Mouse (Mus musculus): ENCODE data around the gene Kcnd1. TPM values are rescaled to one million over a fixed set of nuclear protein-coding genes. Genes with fewer than 3 reads are reported as not detected.
A peak's percentile ranks its signal among the peaks of the same experiment; 100 is the strongest.

The Kcnd1 gene
- polyA plus RNA-seq, 1 experiment from 2014 or later = 1.1 TPM

DNA sequence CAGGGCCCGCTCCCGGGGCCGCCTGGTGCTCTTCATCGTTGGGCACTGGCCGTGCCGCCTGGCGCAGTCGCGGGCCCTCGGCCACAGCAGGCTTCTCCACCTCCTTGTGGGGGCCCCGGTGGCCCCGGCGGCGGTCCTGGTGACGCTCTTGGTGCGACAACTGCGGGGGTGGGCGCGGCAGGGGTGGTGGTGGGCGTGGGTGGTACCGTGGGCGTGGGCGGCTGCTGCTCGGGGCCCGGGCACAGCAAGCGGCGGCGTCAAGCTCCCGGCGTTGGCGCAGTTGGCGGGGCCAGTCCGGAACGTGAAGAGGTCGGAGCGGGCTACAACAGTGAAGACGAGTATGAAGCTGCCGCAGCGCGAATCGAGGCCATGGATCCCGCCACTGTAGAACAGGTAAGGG, 20.2 kb downstream of the Kcnd1 start:
- Histone ChIP-seq H3K4me1 (replicated peaks; ENCODE audit: control insufficient read depth, insufficient read depth, low read length) (0 out of 2 replicates have a peak, but pooled peaks cover 2% of the 10 kb centered on the region), H3K4me3 (ENCODE audit: low read length) (peak overlapping the region; percentile 78), H3K9ac (ENCODE audit: low read length) (peak overlapping the region; percentile 86), H3K27me3 (ENCODE audit: control insufficient read depth, insufficient read depth, low read depth, low read length) (no peaks in the 10 kb centered on the region), H3K36me3 (ENCODE audit: control insufficient read depth, insufficient read depth, low read length) (no peaks in the 10 kb centered on the region), H3K4me2 (ENCODE audit: low read depth, low read length) (peak overlapping the region; percentile 60), H3K27ac (ENCODE audit: low read length) (peak overlapping the region; percentile 97), H3K9me3 (ENCODE audit: control insufficient read depth, low read length) (no peaks in the 10 kb centered on the region)
- 9% methylated on average over 27 of the region's 42 CpGs for WGBS
- no peak for ATAC-seq (ENCODE audit: low read depth)

DNA sequence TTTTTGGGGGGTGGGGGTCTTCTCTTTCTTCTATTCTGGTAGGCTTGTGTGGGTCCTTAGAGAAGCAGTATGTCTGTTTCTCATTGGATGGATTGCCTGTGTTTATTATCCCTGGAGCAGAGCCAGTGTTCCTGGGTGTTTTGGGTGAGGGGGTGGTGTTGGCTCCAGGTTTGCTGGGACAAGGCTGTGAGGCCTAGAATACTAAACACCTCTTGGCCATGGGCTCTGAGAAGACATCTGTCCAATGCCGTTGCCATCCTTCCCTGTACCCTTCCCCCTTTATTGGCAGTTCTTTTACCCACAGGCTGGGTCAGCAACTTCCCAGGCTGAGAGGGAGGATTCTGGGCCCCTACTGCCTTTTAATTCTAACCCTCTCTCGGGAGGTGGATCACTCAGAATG, 25.8 kb downstream of the Kcnd1 start:
- Histone ChIP-seq H3K27ac (ENCODE audit: low read length) (no peak overlapping the region), H3K4me1 (replicated peaks; ENCODE audit: control insufficient read depth, insufficient read depth, low read length) (0 out of 2 replicates have a peak, but pooled peaks cover 2% of the 10 kb centered on the region), H3K36me3 (ENCODE audit: control insufficient read depth, insufficient read depth, low read length) (no peaks in the 10 kb centered on the region), H3K9me3 (ENCODE audit: control insufficient read depth, low read length) (no peaks in the 10 kb centered on the region), H3K27me3 (ENCODE audit: control insufficient read depth, insufficient read depth, low read depth, low read length) (no peaks in the 10 kb centered on the region), H3K9ac (ENCODE audit: low read length) (no peak overlapping the region), H3K4me3 (ENCODE audit: low read length) (no peak overlapping the region), H3K4me2 (ENCODE audit: low read depth, low read length) (no peak overlapping the region)
- ATAC-seq (ENCODE audit: low read depth) = no peak
- 72% methylated on average over 2 of the region's 2 CpGs for WGBS

DNA sequence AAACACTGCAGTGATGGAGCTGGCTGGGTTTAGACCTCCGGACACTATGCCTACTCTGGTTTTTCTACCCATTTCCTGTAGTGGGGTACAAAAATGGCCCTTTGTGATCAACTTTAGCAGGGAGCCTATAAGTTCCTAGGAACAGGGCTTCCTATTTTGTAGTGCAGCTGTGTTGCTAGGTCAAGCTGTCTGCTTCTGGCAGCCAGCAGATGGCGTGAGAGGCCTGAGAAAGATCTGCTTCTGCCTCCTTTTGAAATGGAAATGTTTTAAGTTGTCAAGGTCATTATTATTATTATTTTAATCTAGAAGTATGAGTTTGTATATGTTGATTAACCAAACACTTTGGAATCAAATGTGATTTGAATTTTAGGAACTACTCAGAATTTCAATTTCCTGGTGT, 32.5 kb downstream of the Kcnd1 start:
- no peaks in the 10 kb centered on the region for H3K36me3 ChIP-seq (ENCODE audit: control insufficient read depth, insufficient read depth, low read length)
- H3K4me3 ChIP-seq (ENCODE audit: low read length) = no peak overlapping the region
- 42% methylated on average over 2 of the region's 2 CpGs for WGBS

DNA sequence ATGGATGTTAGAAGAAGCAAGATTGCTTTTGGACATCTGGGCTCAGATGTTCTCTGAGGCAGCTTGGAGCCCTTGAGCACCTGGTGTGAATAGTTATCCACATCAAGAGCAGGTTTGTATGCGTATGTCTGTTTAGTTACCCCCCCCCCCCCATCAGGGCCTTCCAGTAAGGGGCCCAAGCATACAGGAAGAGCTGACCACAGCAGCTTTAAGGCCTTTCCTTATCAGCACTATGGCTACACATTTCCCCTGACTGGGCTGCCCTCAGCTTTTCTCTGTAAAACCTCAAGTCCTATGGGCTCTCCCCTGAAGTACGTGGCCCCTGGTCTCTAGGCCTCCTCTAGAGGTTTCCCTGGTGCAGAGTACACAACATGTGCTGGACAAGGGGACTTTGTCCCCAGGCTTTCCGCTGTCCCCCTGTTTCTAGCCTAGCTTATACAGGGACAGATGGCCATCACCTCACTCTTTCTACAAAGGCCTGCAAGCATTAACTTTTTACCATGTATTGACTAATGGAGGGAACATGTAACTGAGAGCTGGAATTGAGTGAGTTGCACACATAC, 37.2 kb downstream of the Kcnd1 start:
- H3K27ac ChIP-seq (ENCODE audit: low read length) = no peak overlapping the region
- H3K4me1 ChIP-seq (replicated peaks; ENCODE audit: control insufficient read depth, insufficient read depth, low read length) = no peaks in the 10 kb centered on the region
- H3K27me3 ChIP-seq (ENCODE audit: control insufficient read depth, insufficient read depth, low read depth, low read length) = no peaks in the 10 kb centered on the region
- ATAC-seq (ENCODE audit: low read depth) = no peak
- H3K9me3 ChIP-seq (ENCODE audit: control insufficient read depth, low read length) = no peaks in the 10 kb centered on the region; the same call in 1 of the 2 replicates
- H3K9ac ChIP-seq (ENCODE audit: low read length) = no peak overlapping the region
- 61% methylated on average over 3 of the region's 3 CpGs for WGBS
- H3K4me3 ChIP-seq (ENCODE audit: low read length) = no peak overlapping the region
- H3K36me3 ChIP-seq (ENCODE audit: control insufficient read depth, insufficient read depth, low read length) = no peaks in the 10 kb centered on the region
- H3K4me2 ChIP-seq (ENCODE audit: low read depth, low read length) = no peak overlapping the region

More for the DNA sequence above, 32.5 kb downstream of the Kcnd1 start:
- H3K9me3 ChIP-seq (ENCODE audit: control insufficient read depth, low read length) = no peaks in the 10 kb centered on the region
- no peak overlapping the region for H3K9ac ChIP-seq (ENCODE audit: low read length)
- ATAC-seq (ENCODE audit: low read depth) = no peak
- H3K27ac ChIP-seq (ENCODE audit: low read length) = no peak overlapping the region
- no peaks in the 10 kb centered on the region for H3K4me1 ChIP-seq (replicated peaks; ENCODE audit: control insufficient read depth, insufficient read depth, low read length)
- H3K4me2 ChIP-seq (ENCODE audit: low read depth, low read length) = no peak overlapping the region
- no peaks in the 10 kb centered on the region for H3K27me3 ChIP-seq (ENCODE audit: control insufficient read depth, insufficient read depth, low read depth, low read length)

DNA sequence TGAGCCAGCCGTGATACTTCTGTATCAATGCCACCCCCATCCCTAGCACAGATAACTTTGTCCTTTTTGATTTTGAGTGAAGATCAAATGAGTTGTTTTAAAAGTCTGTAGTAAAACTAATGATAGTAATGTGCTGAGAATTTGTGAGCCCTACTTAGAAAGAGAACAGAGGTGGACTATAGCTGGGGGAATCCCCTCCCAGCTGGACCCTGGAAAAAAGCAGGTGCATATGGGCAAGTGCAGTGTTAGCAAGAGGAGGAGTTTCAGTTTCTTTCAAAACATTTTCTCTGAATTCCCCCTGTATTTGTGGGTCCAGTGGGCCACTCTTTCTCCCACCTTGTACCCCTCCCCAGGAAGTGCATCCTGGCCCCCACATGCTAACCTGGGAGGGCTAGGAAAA, 41.1 kb downstream of the Kcnd1 start:
- no peaks in the 10 kb centered on the region for H3K27me3 ChIP-seq (ENCODE audit: control insufficient read depth, insufficient read depth, low read depth, low read length)
- ATAC-seq (ENCODE audit: low read depth) = no peak
- H3K9ac ChIP-seq (ENCODE audit: low read length) = no peak overlapping the region
- H3K4me2 ChIP-seq (ENCODE audit: low read depth, low read length) = no peak overlapping the region
- H3K4me1 ChIP-seq (replicated peaks; ENCODE audit: control insufficient read depth, insufficient read depth, low read length) = no peaks in the 10 kb centered on the region
- no peak overlapping the region for H3K4me3 ChIP-seq (ENCODE audit: low read length)
- no peak overlapping the region for H3K27ac ChIP-seq (ENCODE audit: low read length)
- 90% methylated on average over 1 of the region's 1 CpGs for WGBS
- H3K9me3 ChIP-seq (ENCODE audit: control insufficient read depth, low read length) = no peaks in the 10 kb centered on the region; the same call in 1 of the 2 replicates
- H3K36me3 ChIP-seq (ENCODE audit: control insufficient read depth, insufficient read depth, low read length) = 0 out of 2 replicates have a peak, but pooled peaks cover 4% of the 10 kb centered on the region

DNA sequence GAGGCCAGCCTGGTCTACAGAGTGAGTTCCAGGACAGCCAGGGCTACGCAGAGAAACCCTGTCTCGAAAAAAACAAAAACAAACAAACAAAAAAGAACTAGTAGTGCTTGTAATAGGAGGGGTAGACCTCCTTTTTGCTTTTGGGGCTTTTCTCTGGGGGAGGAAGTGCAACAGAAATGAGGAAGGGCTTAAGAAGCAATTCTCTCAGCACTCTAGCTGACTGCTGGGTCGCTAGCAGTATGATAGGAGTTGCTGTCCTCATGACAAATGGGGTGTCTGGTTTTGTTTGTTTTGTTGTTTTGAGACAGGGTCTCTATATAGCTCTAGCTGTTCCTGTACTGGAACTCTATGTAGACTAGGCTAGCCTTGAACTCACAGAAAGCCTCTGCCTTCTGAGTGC, 42.5 kb downstream of the Kcnd1 start:
- Histone ChIP-seq H3K4me2 (ENCODE audit: low read depth, low read length) (no peak overlapping the region), H3K9me3 (ENCODE audit: control insufficient read depth, low read length) (no peaks in the 10 kb centered on the region; the same call in 1 of the 2 replicates)
- WGBS = 63% methylated on average over 3 of the region's 3 CpGs

DNA sequence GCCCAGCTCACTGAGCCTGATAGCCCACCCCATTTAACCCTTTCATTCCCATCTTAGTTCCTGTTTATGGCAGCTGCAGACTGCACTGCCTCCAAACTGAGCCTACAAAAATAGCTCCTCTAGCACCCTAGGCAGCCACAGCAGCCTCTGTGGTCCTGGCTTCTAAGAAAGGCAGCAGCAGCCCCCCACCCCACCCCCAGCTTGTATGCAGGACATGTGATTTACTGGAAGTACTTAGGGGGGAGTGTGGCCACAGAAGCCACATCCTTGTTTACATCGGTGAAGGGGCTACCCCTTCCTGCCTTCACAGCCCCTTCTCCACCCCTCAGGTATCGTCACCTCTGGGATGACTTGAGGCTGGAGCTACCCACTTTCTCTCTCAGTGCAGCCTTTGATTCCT, 43.3 kb downstream of the Kcnd1 start:
- Histone ChIP-seq H3K4me2 (ENCODE audit: low read depth, low read length) (no peak overlapping the region), H3K27ac (ENCODE audit: low read length) (no peak overlapping the region), H3K9me3 (ENCODE audit: control insufficient read depth, low read length) (no peaks in the 10 kb centered on the region; the same call in 1 of the 2 replicates), H3K4me3 (ENCODE audit: low read length) (no peak overlapping the region), H3K36me3 (ENCODE audit: control insufficient read depth, insufficient read depth, low read length) (0 out of 2 replicates have a peak, but pooled peaks cover 4% of the 10 kb centered on the region), H3K9ac (ENCODE audit: low read length) (no peak overlapping the region), H3K4me1 (replicated peaks; ENCODE audit: control insufficient read depth, insufficient read depth, low read length) (no peaks in the 10 kb centered on the region), H3K27me3 (ENCODE audit: control insufficient read depth, insufficient read depth, low read depth, low read length) (no peaks in the 10 kb centered on the region)
- WGBS = 63% methylated on average over 2 of the region's 2 CpGs
- ATAC-seq (ENCODE audit: low read depth) = no peak

More for the DNA sequence above, 42.5 kb downstream of the Kcnd1 start:
- no peak overlapping the region for H3K9ac ChIP-seq (ENCODE audit: low read length)
- no peaks in the 10 kb centered on the region for H3K4me1 ChIP-seq (replicated peaks; ENCODE audit: control insufficient read depth, insufficient read depth, low read length)
- no peak for ATAC-seq (ENCODE audit: low read depth)
- H3K36me3 ChIP-seq (ENCODE audit: control insufficient read depth, insufficient read depth, low read length) = 0 out of 2 replicates have a peak, but pooled peaks cover 4% of the 10 kb centered on the region
- no peak overlapping the region for H3K4me3 ChIP-seq (ENCODE audit: low read length)
- H3K27ac ChIP-seq (ENCODE audit: low read length) = no peak overlapping the region
- H3K27me3 ChIP-seq (ENCODE audit: control insufficient read depth, insufficient read depth, low read depth, low read length) = no peaks in the 10 kb centered on the region

DNA sequence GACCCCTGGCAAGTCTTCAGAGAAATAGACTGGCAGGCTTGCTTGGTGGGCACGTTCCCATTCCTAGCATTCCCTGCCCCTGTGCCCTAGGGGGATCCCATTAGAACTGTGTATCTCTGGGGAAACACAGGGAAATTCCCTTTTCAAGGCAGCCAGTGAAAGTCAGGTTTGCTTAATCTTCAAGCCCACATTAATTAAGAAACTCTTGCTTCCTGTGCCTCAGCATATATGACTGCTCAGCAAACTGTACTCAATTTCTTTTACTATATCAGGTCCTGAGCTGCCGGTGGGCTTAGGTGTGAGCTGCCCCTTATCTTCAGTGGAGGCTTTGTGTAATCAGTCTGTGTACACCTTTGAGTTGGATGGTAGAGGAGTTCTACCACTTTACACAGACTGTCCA, 43.7 kb downstream of the Kcnd1 start:
- Histone ChIP-seq H3K4me3 (ENCODE audit: low read length) (no peak overlapping the region), H3K9me3 (ENCODE audit: control insufficient read depth, low read length) (no peaks in the 10 kb centered on the region), H3K4me2 (ENCODE audit: low read depth, low read length) (no peak overlapping the region), H3K4me1 (replicated peaks; ENCODE audit: control insufficient read depth, insufficient read depth, low read length) (no peaks in the 10 kb centered on the region), H3K27me3 (ENCODE audit: control insufficient read depth, insufficient read depth, low read depth, low read length) (no peaks in the 10 kb centered on the region), H3K27ac (ENCODE audit: low read length) (no peak overlapping the region), H3K9ac (ENCODE audit: low read length) (no peak overlapping the region), H3K36me3 (ENCODE audit: control insufficient read depth, insufficient read depth, low read length) (0 out of 2 replicates have a peak, but pooled peaks cover 4% of the 10 kb centered on the region)
- no peak for ATAC-seq (ENCODE audit: low read depth)
- 39% methylated on average over 2 of the region's 2 CpGs for WGBS

DNA sequence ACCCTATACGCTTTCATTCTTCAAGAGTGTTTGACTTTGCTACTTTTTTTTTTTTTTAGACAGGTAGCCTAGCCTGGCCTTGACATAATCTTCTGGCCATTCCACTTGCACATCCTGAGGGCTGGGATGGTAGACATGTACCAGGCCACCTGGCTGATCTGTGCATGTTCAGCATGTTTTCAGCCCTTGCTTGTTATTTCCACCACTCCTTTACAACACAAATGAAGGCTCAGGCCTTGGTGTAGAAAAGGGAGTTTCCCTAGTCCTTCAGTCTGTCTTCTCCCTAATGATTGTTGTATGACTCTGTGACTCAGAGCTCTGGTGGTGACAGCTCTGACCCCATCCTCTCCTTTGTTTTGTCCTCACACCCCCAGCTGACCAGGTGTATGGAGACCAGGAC, 45.1 kb downstream of the Kcnd1 start:
- Histone ChIP-seq H3K9me3 (ENCODE audit: control insufficient read depth, low read length) (no peaks in the 10 kb centered on the region), H3K27ac (ENCODE audit: low read length) (no peak overlapping the region), H3K4me1 (replicated peaks; ENCODE audit: control insufficient read depth, insufficient read depth, low read length) (no peaks in the 10 kb centered on the region), H3K9ac (ENCODE audit: low read length) (no peak overlapping the region), H3K4me2 (ENCODE audit: low read depth, low read length) (no peak overlapping the region), H3K27me3 (ENCODE audit: control insufficient read depth, insufficient read depth, low read depth, low read length) (no peaks in the 10 kb centered on the region), H3K36me3 (ENCODE audit: control insufficient read depth, insufficient read depth, low read length) (0 out of 2 replicates have a peak, but pooled peaks cover 4% of the 10 kb centered on the region), H3K4me3 (ENCODE audit: low read length) (no peak overlapping the region)
- 83% methylated on average over 1 of the region's 1 CpGs for WGBS
- no peak for ATAC-seq (ENCODE audit: low read depth)
